Comparison of ENCODE assay signal across 7 mouse cellular contexts in genomic region chr3:36689392-36690291, GRCm38 (mm10). TPM values are rescaled to one million over a fixed set of nuclear protein-coding genes. Genes with fewer than 3 reads are reported as not detected.
DNase-seq lines count a peak whose midpoint lies in the region; ATAC-seq and TF ChIP-seq lines count a peak whose summit lies in the region.

Trpc3 (minus strand) TSS chr3:36690167.

- TF ChIP-seq POLR2A in cerebellum, adult 2 months (IDR thresholded peaks at IDR 0.05; ENCODE audit: borderline replicate concordance, insufficient read depth, low read length): no peak
- TF ChIP-seq POLR2A in small intestine, adult 2 months (IDR thresholded peaks at IDR 0.05; ENCODE audit: low read depth, low read length): no peak

- no peaks in the 10 kb centered on the region for H3K4me1 ChIP-seq in cerebellum, adult 2 months (ENCODE audit: control insufficient read depth, insufficient read depth, low read length)
- peaks cover 15% of the 10 kb centered on the region for H3K4me1 ChIP-seq in hindbrain, embryonic 13.5 days (replicated peaks)
- peaks cover 11% of the 10 kb centered on the region for H3K4me1 ChIP-seq in small intestine, adult 2 months (ENCODE audit: control insufficient read depth, insufficient read depth, insufficient read length, low read length)

- H3K9ac ChIP-seq in hindbrain, embryonic 13.5 days: peak within 1 kb of the TSS; percentile 86

- peak within 1 kb of the TSS; percentile 65 for H3K4me2 ChIP-seq in hindbrain, embryonic 13.5 days

- peaks cover 4% of the 10 kb centered on the region; the same call in 1 of the 2 replicates for H3K27me3 ChIP-seq in cerebellum, adult 2 months (ENCODE audit: control insufficient read depth, insufficient read depth, low read length)
- H3K27me3 ChIP-seq in hindbrain, embryonic 13.5 days: peaks cover 18% of the 10 kb centered on the region
- peaks cover 35% of the 10 kb centered on the region for H3K27me3 ChIP-seq in small intestine, adult 2 months (ENCODE audit: control insufficient read depth, insufficient read depth, low read length)

- peak; percentile 59 for DNase-seq in adrenal gland, adult 2 months
- DNase-seq in cerebellum, adult 2 months: peak; percentile 30 to 41
- peak in 1 of 2 experiments; percentile 29 for DNase-seq in left cerebral cortex, adult 8-10 months (ENCODE audit: low spot score in 2 of 2)
- peak; percentile 83 for DNase-seq in mesoderm, embryonic 11.5 days (ENCODE audit: low read depth, low spot score)

- TF ChIP-seq CTCF in cerebellum, adult 2 months (IDR thresholded peaks at IDR 0.05; ENCODE audit: borderline replicate concordance, insufficient read depth, low read depth, low read length): no peak
- TF ChIP-seq CTCF in small intestine, adult 2 months (IDR thresholded peaks at IDR 0.05; ENCODE audit: extremely low read depth, insufficient read length, insufficient replicate concordance, low read depth, low read length): no peak

- no peaks in the 10 kb centered on the region for H3K36me3 ChIP-seq in hindbrain, embryonic 13.5 days
- no peaks in the 10 kb centered on the region for H3K36me3 ChIP-seq in small intestine, adult 2 months (ENCODE audit: control insufficient read depth, insufficient read depth, low read length)

- no peak within 1 kb of the TSS for H3K27ac ChIP-seq in cerebellum, adult 2 months (ENCODE audit: insufficient read depth, low read length)
- H3K27ac ChIP-seq in hindbrain, embryonic 13.5 days: peak within 1 kb of the TSS; percentile 78
- H3K27ac ChIP-seq in small intestine, adult 2 months (ENCODE audit: insufficient read depth, low read depth, low read length): no peak within 1 kb of the TSS

- peak; percentile 82 for ATAC-seq in frontal cortex, adult (ENCODE audit: low TSS enrichment)
- peak; percentile 96 for ATAC-seq in hindbrain, embryonic 13.5 days (ENCODE audit: low FRiP score)

- under 1% methylated on average over 90 of the region's 91 CpGs for WGBS in cerebellum, adult 2 months
- WGBS in hindbrain, embryonic 13.5 days: under 1% methylated on average over 78 of the region's 91 CpGs
- 2% methylated on average over 91 of the region's 91 CpGs for WGBS in small intestine, adult 2 months

- H3K9me3 ChIP-seq in hindbrain, embryonic 13.5 days: no peaks in the 10 kb centered on the region

- peak within 1 kb of the TSS; percentile 47 for H3K4me3 ChIP-seq in cerebellum, adult 2 months (replicated peaks; ENCODE audit: insufficient read depth, low read depth, low read length)
- peak within 1 kb of the TSS; percentile 75 for H3K4me3 ChIP-seq in hindbrain, embryonic 13.5 days
- peak within 1 kb of the TSS; percentile 63 for H3K4me3 ChIP-seq in small intestine, adult 2 months (ENCODE audit: low read depth, low read length)

RNA-seq across cellular contexts. Expression of gene Trpc3, which starts in this region (rescaled TPM):
- 1 to 10 TPM in 1 of 2 experiments, under 1 TPM in 1; 0.81 to 2.1 TPM for total RNA-seq in adrenal gland, adult 2 months (2021)
- polyA plus RNA-seq in adrenal gland, adult 2 months (2012; rRNA removed): 1.5 and 1.7 TPM in 2 replicates
- polyA plus RNA-seq in cerebellum, adult 2 months (2012; rRNA removed): 67.9 and 81.3 TPM in 2 replicates
- 7.6 and 8.0 TPM in 2 replicates for polyA plus RNA-seq in hindbrain, embryonic 13.5 days (2015; fragmentation: Nextera tagmentation; extraction: Ambion mirVana)
- 10 to 100 TPM; 13.8 to 32.3 (median 19.6) TPM for total RNA-seq in left cerebral cortex, adult 8-10 months (2022)
- 0.67 and 0.72 TPM in 2 replicates for polyA plus RNA-seq in small intestine, adult 2 months (2012; rRNA removed)

Comparison
In these comparisons a context has a peak if more than half of its experiments do, and no peak if none do; other contexts are left out.
1. RNA of gene Trpc3 (total RNA-seq): 13.8 to 32.3 TPM in left cerebral cortex, adult 8-10 months; 0.81 to 2.1 TPM in adrenal gland, adult 2 months; every median in the first group is over 4 times any median in the second.
2. Peak in every context shown above with its lines, with median percentiles within 50 percentile points of each other: H3K4me3 ChIP-seq.